Mouse (Mus musculus) gastrocnemius, adult 8-10 months (tissue): ENCODE results near the gene Ddias. TPM values are rescaled to one million over a fixed set of nuclear protein-coding genes. Genes with fewer than 3 reads are reported as not detected.

ENCODE experiments used
- DNase-seq, 2 experiments: peaks; one replicate each; pipeline ENCODE4 v3.0.0; 2022; ENCODE audit warnings: low spot score in 2 of 2
- total RNA-seq, 4 experiments: library from RNA; stranded (reverse); gene quantifications; 2 replicates each; pipeline ENCODE4 v1.2.4; 2022

The Ddias gene
- total RNA-seq, 4 experiments from 2014 or later: 0.13 TPM; not detected in 3

GRCm38 (mm10) chr7:92866526-92866925 is 7.5 kb downstream of the Ddias start:
- DNase-seq: no peak

- no peak for DNase-seq
These were observed 25.8 kb downstream of the Ddias start for GRCm38 (mm10) chr7:92848246-92848645.

- DNase-seq: no peak
These were observed 31.8 kb downstream of the Ddias start for GRCm38 (mm10) chr7:92842254-92842653.

GRCm38 (mm10) chr7:92837907-92838306 is 36.1 kb downstream of the Ddias start:
- no peak for DNase-seq

- DNase-seq: no peak
These were observed 36.8 kb downstream of the Ddias start for GRCm38 (mm10) chr7:92837226-92837625.

GRCm38 (mm10) chr7:92836447-92836846 is 37.6 kb downstream of the Ddias start:
- DNase-seq: no peak

- no peak for DNase-seq
These were observed 39.7 kb downstream of the Ddias start for GRCm38 (mm10) chr7:92834391-92834790.

GRCm38 (mm10) chr7:92832395-92832794 is 41.7 kb downstream of the Ddias start:
- no peak for DNase-seq

- DNase-seq: no peak
These were observed 46.1 kb downstream of the Ddias start for GRCm38 (mm10) chr7:92827981-92828380.

- DNase-seq: no peak
These were observed 47.8 kb downstream of the Ddias start for GRCm38 (mm10) chr7:92826248-92826647.

GRCm38 (mm10) chr7:92822409-92823101 is 51.5 kb downstream of the Ddias start:
- DNase-seq: no peak

- no peak for DNase-seq
These were observed 52.2 kb downstream of the Ddias start for GRCm38 (mm10) chr7:92821871-92822270.

GRCm38 (mm10) chr7:92820941-92821465 is 53.0 kb downstream of the Ddias start:
- no peak for DNase-seq

GRCm38 (mm10) chr7:92820410-92820809 is 53.6 kb downstream of the Ddias start:
- DNase-seq: no peak

- no peak for DNase-seq
These were observed 54.4 kb downstream of the Ddias start for GRCm38 (mm10) chr7:92819656-92820055.

GRCm38 (mm10) chr7:92817886-92818285 is 56.2 kb downstream of the Ddias start:
- no peak for DNase-seq

- no peak for DNase-seq
These were observed 56.8 kb downstream of the Ddias start for GRCm38 (mm10) chr7:92817242-92817641.

- no peak for DNase-seq
These were observed 62.3 kb downstream of the Ddias start for GRCm38 (mm10) chr7:92811667-92812279.

Other genes starting within 250 kb of the Ddias start
- under 1 TPM; 0.46 to 0.80 (median 0.68) TPM for gene Ankrd42, start 237.1 kb downstream of the Ddias start, total RNA-seq
- gene Pcf11, start 204.3 kb downstream of the Ddias start, total RNA-seq: 10 to 100 TPM; 17.4 to 20.1 (median 18.4) TPM
- 10 to 100 TPM in 1 of 4 experiments, 1 to 10 TPM in 3; 2.9 to 12.1 (median 5.6) TPM for gene Rab30, start 132.6 kb downstream of the Ddias start, total RNA-seq
- 1 to 10 TPM; 2.2 to 2.9 (median 2.6) TPM for gene Prcp, start 223 bp upstream of the Ddias start, total RNA-seq
- 1 to 10 TPM in 2 of 4 experiments, under 1 TPM in 2; 0.92 to 1.1 (median 0.99) TPM for gene Fam181b, start 205.6 kb upstream of the Ddias start, total RNA-seq